Mouse (Mus musculus) Muller cell, postnatal 12 days (primary cell): Measurements from ENCODE around the gene Hmga2.

ENCODE experiments used
- DNase-seq: peaks from one replicate; pipeline ENCODE4 v3.0.0-alpha.2; 2015; ENCODE audit errors: inconsistent ontology term

Gene Hmga2

DNA sequence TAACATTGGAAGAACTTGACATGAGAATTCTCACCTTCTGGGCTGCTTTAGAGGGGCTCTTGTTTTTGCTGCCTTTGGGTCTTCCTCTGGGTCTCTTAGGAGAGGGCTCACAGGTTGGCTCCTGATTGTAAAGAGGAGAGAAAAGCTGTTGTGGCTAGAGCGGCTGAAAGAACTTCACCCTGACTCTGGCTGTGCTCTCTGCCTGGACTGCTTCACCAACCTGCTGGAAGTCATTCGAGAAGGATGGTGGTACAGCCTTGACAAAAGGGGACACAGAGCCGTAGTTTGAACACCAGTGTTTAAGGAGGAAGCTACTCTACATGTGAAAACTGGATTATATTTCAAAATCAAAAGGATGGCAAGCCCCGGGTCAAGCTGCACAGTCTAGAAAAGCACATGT, 3.1 kb downstream of the Hmga2 start:
- peak; percentile 34 for DNase-seq

DNA sequence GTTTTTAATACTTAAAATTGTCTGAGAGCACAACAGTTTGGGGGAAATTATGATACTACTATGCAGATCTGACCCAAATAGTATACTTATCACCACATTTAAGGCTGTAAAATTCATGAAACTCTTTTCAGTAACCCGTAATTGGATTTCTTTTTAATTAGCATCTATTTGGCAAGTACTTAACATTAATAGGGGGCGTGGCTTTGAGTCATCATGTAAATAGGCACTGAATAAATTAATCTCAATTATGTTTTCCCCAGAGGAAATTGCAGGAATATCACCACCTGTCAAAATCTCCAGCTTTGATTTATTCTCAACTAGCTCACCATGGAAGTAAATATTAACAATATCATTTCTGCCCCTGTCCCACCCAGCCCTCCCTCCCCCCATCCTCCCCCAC, 3.7 kb downstream of the Hmga2 start:
- peak; percentile 57 for DNase-seq

DNA sequence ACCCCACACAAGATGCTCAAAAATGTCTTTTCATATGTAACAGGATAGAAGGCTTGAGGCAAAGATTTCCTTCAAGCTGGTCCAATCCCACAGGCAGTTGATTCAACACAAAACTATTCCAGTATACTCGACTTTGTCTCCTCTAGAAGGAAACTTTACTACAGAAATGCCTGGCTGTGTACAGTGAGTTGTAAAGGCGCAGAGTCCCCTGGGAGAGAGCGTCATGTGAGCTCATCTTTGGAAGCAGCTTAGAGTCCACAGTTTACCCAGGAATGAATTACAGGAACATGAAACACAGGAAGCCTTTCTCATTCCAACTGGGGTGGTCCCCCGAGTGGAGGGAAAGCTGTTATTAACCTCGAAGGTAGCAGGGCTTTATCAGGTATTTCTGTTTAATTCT, 11.1 kb downstream of the Hmga2 start:
- DNase-seq = no peak

DNA sequence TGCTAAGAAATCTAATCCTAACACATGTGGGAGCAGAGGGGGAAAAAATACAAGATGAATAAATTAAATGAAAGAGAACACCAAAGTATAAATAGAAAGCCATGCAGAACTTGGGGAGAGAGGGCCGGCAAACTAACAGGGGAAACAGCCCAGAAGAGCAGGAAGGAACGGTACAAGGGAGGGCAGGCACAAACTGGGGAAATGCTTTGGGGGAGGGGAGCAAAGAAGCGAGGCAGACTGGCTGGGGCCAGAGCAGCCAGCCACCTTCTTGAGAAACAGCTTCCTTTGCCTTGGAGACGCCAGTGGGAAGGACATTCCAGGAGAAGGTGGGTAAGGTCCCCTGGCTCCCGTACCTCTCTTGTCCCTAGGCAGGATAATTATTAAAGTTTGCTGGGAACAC, 14.5 kb downstream of the Hmga2 start:
- DNase-seq = no peak

DNA sequence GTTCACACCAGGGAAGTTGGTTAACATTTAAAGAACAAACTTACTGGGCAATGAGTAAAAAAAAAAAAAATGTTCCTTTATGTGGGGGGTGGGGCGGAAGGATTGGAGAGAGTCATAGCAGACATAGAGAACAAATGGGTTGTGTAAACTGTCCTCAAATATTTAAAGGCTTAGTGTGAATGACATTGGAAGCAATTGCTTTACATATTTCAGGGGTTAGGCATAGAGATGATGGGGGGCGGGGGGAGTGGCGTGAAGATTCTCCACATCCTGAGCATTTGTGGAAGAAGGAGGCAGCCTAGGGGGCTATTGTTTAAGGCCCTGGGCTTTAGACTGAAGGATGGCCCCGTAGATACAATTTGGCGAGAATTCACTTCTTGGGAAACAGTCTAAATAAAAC, 15.0 kb downstream of the Hmga2 start:
- peak; percentile 52 for DNase-seq

DNA sequence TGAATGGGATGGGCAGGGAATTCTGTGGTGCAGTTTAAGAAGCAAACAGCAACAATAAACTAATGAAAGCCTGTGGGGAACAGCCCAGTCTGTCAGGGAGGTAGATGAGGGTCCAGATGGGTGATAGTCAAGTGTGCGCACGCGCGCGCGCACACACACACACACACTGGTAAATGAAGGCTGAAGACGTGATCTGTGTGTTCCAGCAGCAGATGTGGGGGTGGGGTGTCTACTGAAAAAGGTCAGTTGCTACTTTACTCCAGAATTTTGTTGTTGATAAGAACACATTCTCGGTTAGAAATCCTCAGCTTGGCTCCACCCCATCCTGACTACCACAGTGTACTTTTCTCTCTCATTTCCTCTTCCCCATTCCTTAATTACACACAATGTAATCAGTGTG, 17.4 kb downstream of the Hmga2 start:
- DNase-seq = no peak

DNA sequence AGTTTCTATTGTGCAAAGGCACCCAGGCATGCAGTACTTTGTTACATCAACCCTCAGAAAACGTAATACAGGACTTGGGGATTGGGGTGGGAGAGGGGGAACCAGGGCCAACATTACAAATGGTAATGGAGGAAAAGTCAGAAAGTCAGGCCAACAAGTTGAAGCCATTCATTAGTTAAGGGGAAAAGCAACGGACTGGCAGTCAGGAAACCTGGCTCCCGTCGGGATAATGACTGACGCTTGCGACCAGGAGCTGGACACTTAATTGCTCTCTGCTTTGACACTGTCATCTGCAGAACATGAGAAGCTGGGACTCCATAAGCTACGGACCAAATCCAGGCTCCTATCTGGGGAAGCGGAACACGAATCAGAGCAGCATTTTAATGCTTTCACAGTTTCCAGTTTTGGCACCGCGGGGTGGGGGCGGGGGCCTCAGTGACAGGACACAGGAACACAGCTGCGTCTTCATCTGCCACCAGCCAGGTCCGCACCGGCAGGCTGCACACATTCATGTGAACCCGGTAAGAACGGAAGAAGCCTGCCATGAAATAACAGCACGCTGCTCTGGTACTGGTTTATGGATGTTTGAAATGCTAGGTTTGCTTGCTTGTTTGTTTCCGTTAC, 26.5 kb downstream of the Hmga2 start:
- DNase-seq = peak; percentile 63

DNA sequence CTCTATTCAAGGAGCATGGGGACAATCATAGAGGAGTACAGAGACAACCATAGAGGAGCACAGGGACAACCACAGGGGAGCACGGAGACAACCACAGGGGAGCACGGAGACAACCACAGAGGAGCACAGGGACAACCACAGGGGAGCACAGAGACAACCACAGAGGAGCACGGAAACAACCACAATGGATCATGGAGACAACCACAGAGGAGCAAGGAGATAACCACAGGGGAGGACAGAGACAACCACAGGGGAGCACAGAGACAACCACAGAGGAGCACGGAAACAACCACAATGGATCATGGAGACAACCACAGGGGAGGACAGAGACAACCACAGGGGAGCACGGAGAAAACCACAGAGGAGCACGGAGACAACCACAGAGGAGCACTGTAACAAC, 29.5 kb downstream of the Hmga2 start:
- DNase-seq = no peak

DNA sequence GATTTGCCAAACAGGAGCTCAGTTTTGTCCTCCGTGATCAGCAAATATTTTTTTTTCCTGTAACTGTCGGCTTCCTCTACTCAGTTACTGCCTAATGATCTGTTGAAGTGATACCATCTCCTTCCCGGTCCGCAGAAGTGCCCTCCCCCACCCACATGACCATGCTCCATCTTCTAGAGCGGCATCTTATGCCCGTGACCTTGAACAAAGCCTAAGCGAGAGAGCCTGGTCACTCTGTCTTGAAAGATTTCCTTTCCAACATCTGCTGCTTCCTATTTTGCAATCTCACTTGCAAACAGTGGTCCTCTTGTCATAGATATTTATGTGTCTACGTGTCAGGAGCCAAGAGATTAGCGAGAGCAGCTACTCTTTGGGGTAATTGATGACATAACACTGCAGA, 30.1 kb downstream of the Hmga2 start:
- DNase-seq = no peak

DNA sequence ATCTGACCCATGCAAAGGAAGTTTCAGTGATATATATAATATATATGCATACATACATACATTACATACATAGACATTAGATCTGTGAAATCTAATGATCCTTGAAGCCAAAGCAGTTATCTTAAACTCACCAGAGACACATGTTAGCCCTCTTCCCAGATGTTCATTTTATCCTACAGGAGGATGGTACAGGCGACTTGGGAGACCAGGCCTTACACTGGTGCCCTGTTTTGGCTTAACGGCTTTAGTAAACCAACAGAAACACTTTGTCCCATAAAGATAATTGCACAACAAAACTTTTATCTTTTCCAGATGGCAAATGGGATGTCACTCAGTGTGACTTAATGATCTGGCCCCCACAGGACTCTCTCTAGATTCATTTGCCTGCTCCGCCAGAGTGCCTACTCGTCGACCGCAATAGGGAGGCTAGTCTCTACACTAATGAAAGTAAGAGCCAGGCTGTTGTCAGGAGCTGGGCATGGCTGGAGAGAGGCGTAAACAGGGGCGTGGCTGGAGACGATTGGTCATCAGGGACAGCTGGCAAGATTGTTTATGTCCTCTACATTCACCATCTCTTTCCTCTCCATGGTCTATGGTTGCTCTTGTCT, 31.7 kb downstream of the Hmga2 start:
- DNase-seq = no peak

DNA sequence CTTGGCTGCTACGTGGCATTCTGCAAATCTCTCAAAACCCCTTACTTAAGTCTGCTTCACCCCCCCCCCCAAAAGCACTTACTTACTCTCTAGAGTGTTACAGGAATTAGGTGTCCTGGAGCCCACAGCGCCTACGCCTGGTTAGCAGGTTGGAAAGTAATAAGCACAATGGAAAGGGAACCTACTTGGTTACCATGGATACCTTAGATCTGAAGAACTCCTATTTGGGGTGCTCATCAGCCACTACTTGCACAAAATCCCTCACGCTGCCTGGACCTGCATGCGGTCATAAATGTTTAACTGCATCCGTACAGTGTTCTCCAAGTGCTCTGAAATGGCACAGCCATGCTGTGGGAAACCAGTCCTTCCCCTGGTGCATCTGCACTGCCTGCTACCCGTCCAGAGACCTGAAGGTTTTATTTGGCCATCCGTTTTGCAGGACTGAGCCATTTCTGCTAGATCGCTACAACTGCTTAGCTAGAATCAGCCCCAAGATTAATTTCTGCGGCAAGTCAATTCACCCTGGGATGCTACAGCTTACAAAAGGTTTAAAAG, 32.4 kb downstream of the Hmga2 start:
- no peak for DNase-seq

DNA sequence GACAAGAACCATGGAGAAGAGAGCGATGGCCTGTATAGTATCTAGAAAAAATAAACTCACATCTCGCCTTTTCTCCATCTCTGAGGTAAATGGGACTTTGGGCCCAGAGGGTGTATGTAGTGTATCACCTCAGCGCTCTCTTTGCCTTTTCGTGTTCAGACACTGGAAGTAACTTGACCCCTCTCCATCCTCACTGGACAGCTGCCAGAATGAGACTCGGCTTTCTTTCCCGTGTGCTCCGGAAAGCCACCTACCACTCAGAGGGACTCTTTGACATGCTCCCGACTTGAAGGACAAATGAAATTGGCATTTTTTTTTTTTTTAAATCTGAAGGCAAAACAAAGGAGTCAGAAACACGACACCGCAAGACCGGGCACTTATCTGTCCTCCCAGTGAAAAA, 35.0 kb downstream of the Hmga2 start:
- no peak for DNase-seq

DNA sequence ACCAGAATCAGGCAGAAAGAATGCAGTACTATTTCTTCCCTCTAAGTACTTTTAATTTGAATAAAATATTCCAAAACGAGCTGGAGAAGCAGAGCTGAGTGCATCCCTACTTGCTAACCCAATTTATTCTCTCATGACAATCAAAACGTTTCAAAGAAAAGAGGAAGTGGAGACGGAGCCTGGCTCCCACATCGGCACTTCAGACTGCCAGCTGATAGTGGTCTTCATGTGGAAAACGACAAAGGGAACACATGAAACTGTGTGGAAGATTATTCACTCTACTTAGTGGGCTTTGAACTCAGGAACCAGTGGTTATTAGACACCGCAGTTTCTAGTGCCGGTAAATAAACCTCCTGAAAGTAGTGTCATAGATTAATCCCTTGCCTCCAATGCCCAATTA, 41.8 kb downstream of the Hmga2 start:
- no peak for DNase-seq

DNA sequence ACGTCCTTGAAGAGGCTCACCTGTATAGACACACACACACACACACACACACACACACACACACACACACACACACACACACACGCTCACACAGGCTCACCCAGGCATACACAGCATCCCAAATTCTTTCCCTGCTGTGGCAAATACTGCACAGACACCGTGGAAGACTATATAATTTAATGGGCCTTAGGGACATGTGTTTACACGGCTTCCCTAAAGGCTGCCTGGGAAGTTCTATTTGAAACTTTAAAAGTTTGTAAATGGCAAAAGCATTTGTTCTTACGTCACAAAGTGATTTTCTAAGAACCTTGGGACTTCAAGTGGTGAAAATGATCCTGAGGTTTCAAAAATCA, 42.8 kb downstream of the Hmga2 start:
- no peak for DNase-seq

DNA sequence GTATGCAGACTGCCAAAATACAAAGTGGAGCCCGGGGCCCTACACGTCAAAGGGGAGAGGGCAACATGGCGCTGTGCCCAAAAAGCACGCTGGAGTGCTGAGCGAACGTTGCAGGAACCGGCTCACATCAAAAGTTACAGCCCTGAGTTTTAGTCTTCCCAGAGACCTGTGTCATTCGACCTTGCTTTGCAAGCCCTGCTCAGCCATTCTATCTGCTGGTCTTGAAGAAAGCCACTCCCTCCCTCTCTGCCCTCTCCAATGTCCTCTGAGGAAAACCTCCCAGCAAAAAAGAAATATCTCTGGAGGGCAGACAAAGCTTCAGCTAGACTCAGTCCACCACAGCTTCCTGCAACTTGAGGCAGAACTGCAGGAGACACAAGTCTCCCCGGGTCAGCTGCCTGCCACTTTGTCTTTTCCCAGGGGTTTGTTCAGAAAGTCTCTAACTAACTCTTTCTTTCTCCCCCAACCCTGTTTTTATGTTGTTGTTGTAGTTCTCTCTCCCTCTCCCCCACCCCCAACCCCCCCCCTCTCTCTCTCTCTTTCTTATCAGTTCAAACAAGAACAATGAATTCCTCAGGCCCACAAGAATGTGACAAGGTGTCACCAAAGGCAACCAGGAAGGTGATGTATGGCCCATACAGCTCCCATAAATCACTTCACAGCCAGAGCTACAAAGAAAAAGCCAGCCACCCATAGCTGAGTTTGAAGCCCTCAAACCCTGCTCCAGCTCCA, 43.4 kb downstream of the Hmga2 start:
- DNase-seq = no peak

DNA sequence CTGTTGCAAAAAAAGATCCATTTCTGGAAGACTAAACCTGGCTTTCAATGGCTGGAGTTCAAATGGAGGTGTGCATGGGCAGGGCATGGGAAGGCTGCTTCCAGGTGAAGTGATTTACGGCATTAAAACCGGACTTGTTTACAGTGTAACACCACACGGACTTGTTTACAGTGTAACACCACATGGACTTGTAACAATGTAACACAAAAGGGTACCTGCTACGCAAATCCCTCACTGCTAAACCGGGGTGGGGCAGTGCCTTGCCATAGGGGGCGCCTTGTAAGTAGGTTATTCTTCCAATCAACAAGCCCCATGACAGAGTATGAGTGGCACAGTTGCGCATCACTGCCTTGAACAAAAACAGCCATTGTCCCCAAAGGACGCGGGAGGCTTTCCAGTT, 44.2 kb downstream of the Hmga2 start:
- DNase-seq = no peak

DNA sequence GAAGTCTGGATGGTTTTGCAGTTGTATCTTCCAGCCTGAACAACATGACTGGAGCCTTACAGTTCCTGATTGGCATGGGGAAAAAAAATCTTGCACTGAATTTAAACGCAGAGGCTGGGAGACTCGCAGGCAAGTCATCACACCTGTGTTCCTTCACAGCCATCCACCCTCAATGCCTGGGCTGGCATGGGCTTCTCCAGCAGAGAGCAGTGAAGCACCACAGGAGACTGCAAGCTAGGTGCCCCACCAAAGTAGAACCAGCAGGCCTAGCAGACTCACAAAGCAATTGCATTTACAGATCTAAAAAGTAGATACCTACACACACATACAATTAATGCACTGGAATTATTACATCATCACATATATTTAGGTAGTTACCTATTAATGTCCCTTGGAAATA, 44.8 kb downstream of the Hmga2 start:
- no peak for DNase-seq

DNA sequence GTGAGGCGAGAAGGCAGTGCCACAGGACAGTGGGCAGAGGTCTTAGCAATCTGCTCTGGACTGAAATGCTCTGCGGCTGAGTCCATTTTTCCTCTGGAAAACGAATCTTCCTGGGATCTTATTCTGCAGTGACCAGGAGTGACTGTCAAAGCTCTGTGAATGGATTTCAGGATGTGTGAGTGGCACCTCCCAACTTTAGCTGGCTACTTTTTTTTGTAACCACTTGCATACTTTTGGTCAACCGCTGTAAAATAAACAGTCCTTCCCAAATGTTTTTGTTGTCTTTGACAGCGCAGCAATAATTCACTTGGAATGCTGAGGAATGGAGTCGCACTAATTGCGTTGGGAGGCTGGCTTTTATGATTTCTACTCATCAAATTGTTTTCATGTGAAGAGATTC, 45.8 kb downstream of the Hmga2 start:
- DNase-seq = peak; percentile 68

DNA sequence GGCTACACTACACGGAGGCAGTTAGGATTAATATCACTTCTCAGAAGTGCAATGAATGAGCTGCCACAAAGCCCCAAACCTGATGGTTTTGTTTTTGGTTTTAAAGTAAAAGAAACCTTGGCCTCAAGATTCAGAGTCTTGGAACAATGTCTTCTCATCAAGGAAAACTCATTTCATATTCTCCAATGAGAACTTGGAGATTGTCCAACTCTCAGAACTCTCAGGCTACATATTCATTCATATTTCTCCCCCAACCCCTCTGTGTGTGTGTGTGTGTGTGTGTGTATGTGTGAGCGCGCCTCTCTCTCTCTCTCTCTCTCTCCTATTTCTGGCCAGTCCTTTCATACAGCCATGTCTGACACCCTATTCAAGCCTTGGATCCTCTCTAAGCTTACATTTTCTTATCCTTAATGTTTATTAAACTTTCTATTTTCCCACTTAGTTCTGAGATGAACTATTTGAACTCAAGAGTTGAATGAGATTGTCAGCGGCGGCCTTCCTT, 46.5 kb downstream of the Hmga2 start:
- no peak for DNase-seq

DNA sequence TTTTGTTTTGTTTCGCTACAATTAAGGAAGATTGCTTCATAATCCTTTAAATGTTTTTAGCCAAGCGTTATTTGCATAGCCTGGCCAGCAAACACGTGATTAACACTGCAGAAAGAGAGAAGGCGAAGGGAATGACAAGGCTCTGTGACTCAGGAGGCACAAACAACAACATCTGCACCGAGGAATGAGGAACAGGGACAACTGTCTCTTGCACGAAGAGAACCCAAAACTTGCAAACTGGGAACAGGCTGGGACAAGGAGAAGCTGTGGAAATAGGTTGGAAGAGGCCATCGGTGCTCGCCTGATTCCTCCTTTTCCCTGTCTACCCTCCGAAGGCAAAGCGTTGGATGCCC, 47.1 kb downstream of the Hmga2 start:
- DNase-seq = no peak

DNA sequence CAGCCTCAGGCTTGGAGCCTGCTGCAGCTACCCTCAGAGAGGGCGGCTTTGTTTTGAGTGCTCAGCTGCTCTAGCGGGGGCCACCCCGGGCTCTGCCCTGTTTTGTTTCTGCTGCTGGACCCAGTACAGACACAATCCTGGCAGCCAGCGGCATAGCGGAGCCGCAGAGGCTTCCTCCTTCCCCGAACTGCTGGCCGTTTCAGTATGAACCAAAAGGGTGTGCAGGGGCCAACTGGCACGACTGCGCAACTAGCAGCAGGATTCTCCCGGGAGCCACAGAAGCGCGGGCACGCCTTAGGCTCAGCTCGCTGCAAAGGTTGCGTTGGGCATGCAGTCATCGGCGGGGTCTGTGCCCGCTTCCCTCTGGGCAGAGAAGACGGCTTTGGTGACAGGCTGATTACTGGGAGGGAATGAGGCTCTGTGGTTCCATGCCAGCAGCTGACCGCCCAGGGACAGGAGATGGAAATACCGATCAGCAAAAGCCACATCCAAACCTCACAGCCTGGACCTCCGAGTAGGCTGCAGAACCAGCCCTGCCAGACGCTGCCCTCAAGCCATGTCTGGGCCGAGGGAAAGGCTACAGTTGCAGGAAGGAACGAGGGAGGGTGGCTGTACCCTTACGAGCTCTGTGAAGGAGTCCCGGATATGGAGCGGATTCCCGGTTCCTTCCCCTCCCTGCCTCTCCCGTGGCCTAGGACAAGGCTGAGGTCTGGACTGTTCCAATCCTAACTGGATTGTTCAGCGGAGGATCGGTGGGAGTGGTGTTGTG, 47.7 kb downstream of the Hmga2 start:
- peak; percentile 95 for DNase-seq

DNA sequence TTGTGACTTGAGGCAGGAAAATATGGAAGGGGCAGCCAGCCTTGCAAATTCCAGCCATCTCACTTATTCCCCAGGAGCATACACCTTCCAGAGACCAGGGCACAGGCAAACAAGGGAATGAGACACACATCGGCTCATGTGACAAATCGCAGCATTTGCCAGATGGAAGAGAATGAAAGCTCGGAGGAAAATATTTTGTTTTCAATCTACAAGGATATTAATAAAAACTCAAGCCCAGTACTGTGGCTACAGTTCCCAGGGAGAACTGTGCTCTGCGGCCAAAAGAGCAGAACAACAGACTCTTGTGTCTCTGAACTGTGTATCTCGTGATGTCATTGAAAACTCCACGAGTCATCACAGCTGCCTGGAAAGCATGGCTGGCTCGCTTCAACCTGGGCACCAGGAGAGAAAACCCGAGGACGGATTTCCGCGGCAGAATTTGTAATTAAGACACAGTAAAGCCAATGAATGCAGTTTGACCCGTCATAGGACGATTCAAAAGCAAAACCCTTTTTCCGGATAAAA, 50.1 kb downstream of the Hmga2 start:
- peak; percentile 82 for DNase-seq
